Mouse (Mus musculus) lung, postnatal 0 days (tissue): ENCODE measurements at regions not wholly inside any gene's neighbourhood (a gene's known extent, or its start where the extent isn't known, plus 50 kb on each side); places are given as distances from the start of the nearest gene placed in this dataset.

Experiments
- ATAC-seq: fragments of 200-750 bp; cut with Nextera tagmentation; 2 replicates; pipeline ENCODE4 v1.8.0; 2017; ENCODE audit warnings: moderate library complexity
- DNase-seq: peaks from one replicate; pipeline ENCODE4 v3.0.0-alpha.2; 2016; ENCODE audit warnings: low spot score
- H3K27ac ChIP-seq: fragments of 300-500 bp; sonication (generic); 2 replicates; pipeline ENCODE4 v1.5.1; 2014; ENCODE audit warnings: antibody characterized with exemption, mild to moderate bottlenecking, low read length, mixed read lengths
- H3K27me3 ChIP-seq: fragments of 300-500 bp; sonication (generic); replicated peaks from 2 replicates; pipeline ENCODE4 v1.6.1; 2014; ENCODE audit warnings: low read length, mixed read lengths; ENCODE audit not compliant: insufficient read depth
- H3K36me3 ChIP-seq: fragments of 300-500 bp; sonication (generic); 2 replicates; pipeline ENCODE4 v1.6.1; 2014; ENCODE audit warnings: low read length, mixed read lengths; ENCODE audit not compliant: insufficient read depth
- H3K4me1 ChIP-seq: fragments of 300-500 bp; sonication (generic); 2 replicates; pipeline ENCODE4 v1.6.1; 2014; ENCODE audit warnings: antibody characterized with exemption, low read depth, low read length, mixed read lengths; ENCODE audit not compliant: insufficient read depth
- H3K4me2 ChIP-seq: fragments of 300-500 bp; sonication (generic); replicated peaks from 2 replicates; pipeline ENCODE4 v1.6.1; 2014; ENCODE audit warnings: low read depth, mild to moderate bottlenecking, low read length, moderate library complexity, mixed read lengths
- H3K4me3 ChIP-seq: fragments of 300-500 bp; sonication (generic); 2 replicates; pipeline ENCODE4 v1.5.1; 2014; ENCODE audit warnings: low read depth, low read length
- H3K9ac ChIP-seq: fragments of 300-500 bp; sonication (generic); replicated peaks from 2 replicates; pipeline ENCODE4 v1.6.1; 2014; ENCODE audit warnings: low read depth, mild to moderate bottlenecking
- H3K9me3 ChIP-seq: fragments of 300-500 bp; sonication (generic); 2 replicates; pipeline ENCODE4 v1.6.1; 2016; ENCODE audit warnings: low read length, mixed read lengths
- CTCF ChIP-seq: IDR thresholded peaks from 2 replicates; pipeline ENCODE4 v1.5.1; 2016; ENCODE audit warnings: antibody characterized with exemption, mild to moderate bottlenecking
- EP300 ChIP-seq: IDR thresholded peaks from 2 replicates; pipeline ENCODE4 v1.6.1; 2016; ENCODE audit warnings: antibody characterized with exemption, mild to moderate bottlenecking, control low read depth
- WGBS: fragments of 180-500 bp; shearing (Covaris S2); extraction: QIAGEN DNeasy Blood & Tissue Kit; methylation state at CpG from one replicate; pipeline ENCODE4 v1.1.7; 2014; 5-methylcytosine and 5-hydroxymethylcytosine counted together

GRCm38 (mm10) chr10:115750250-115750649 lies 66.4 kb upstream of the Tspan8 start:
- ATAC-seq (no peak), DNase-seq (no peak)
- WGBS = 85% methylated on average over 5 of the region's 5 CpGs
- Histone ChIP-seq H3K27ac (no peak overlapping the region), H3K4me3 (no peak overlapping the region), H3K4me1 (no peaks in the 10 kb centered on the region), H3K27me3 (no peaks in the 10 kb centered on the region), H3K9ac (no peak overlapping the region), H3K9me3 (no peaks in the 10 kb centered on the region), H3K36me3 (no peaks in the 10 kb centered on the region), H3K4me2 (no peak overlapping the region)
- TF ChIP-seq CTCF = no peak
- TF ChIP-seq EP300 = no peak

GRCm38 (mm10) chr10:115758667-115759066 lies 58.0 kb upstream of the Tspan8 start:
- Histone ChIP-seq H3K9ac (no peak overlapping the region), H3K4me1 (no peaks in the 10 kb centered on the region), H3K27ac (no peak overlapping the region), H3K36me3 (no peaks in the 10 kb centered on the region), H3K9me3 (no peaks in the 10 kb centered on the region), H3K27me3 (no peaks in the 10 kb centered on the region), H3K4me3 (no peak overlapping the region), H3K4me2 (no peak overlapping the region)
- WGBS = 32% methylated on average over 1 of the region's 1 CpGs
- DNase-seq = peak; percentile 31
- TF ChIP-seq CTCF = no peak
- peak; percentile 78 for TF ChIP-seq EP300
- peak; percentile 58 for ATAC-seq
